ENCODE assay signal across 30 mouse cellular contexts in genomic region chr2:83661351-83661750, GRCm38 (mm10).
"Had no signal": no experiment of that assay in that cellular context is flagged by ENCODE, and none has a peak within 500 bp of the region (broad histone marks: within the 10 kb centered on the region; RNA-seq: fewer than 3 reads in every experiment).

No protein-coding gene starts in this region.

- H3K9me3 ChIP-seq: limb, embryonic 10.5 days; limb, embryonic 12.5 days; limb, embryonic 13.5 days; limb, embryonic 15.5 days; liver, embryonic 12.5 days; liver, embryonic 13.5 days; liver, embryonic 15.5 days; lung, embryonic 15.5 days; megakaryocyte, embryonic 14.5 days; midbrain, embryonic 10.5 days; midbrain, embryonic 12.5 days; midbrain, embryonic 13.5 days; midbrain, embryonic 15.5 days; neural tube, embryonic 12.5 days had no signal

- H3K4me1 ChIP-seq: limb, embryonic 10.5 days; limb, embryonic 12.5 days; limb, embryonic 13.5 days; limb, embryonic 15.5 days; liver, embryonic 12.5 days; liver, embryonic 13.5 days; liver, embryonic 15.5 days; lung, embryonic 15.5 days; megakaryocyte, embryonic 14.5 days; midbrain, embryonic 10.5 days; midbrain, embryonic 12.5 days; midbrain, embryonic 13.5 days; midbrain, embryonic 15.5 days; neural tube, embryonic 12.5 days had no signal

- H3K9ac ChIP-seq: limb, embryonic 12.5 days; limb, embryonic 13.5 days; limb, embryonic 15.5 days; liver, embryonic 12.5 days; liver, embryonic 13.5 days; liver, embryonic 14.5 days; liver, embryonic 15.5 days; liver, postnatal 0 days; lung, embryonic 14.5 days; lung, embryonic 15.5 days; midbrain, embryonic 12.5 days; midbrain, embryonic 13.5 days; midbrain, embryonic 15.5 days; neural tube, embryonic 12.5 days had no signal

- DNase-seq: left cerebral cortex, postnatal 4 days; liver; liver, embryonic 13.5 days; liver, postnatal 0 days; lung, adult 18-20 months; lung, adult 2 months; lung, embryonic 14.5 days; lung, postnatal 10 days; lung, postnatal 14 days; lung, postnatal 36 days; lung, postnatal 4 days; midbrain, embryonic 14.5 days had no signal

- H3K4me3 ChIP-seq: limb, embryonic 10.5 days; limb, embryonic 12.5 days; limb, embryonic 13.5 days; limb, embryonic 15.5 days; liver, embryonic 12.5 days; liver, embryonic 13.5 days; liver, embryonic 15.5 days; lung, embryonic 15.5 days; megakaryocyte, embryonic 14.5 days; midbrain, embryonic 10.5 days; midbrain, embryonic 12.5 days; midbrain, embryonic 13.5 days; midbrain, embryonic 15.5 days; myocyte; neural tube, embryonic 12.5 days had no signal

- H3K4me2 ChIP-seq: limb, embryonic 12.5 days; limb, embryonic 13.5 days; limb, embryonic 15.5 days; liver, embryonic 11.5 days; liver, embryonic 12.5 days; liver, embryonic 13.5 days; liver, embryonic 15.5 days; lung, embryonic 14.5 days; lung, embryonic 15.5 days; midbrain, embryonic 11.5 days; midbrain, embryonic 12.5 days; midbrain, embryonic 13.5 days; midbrain, embryonic 15.5 days; neural tube, embryonic 12.5 days had no signal

- H3K36me3 ChIP-seq: midbrain, embryonic 15.5 days had no signal

- H3K27ac ChIP-seq: limb, embryonic 10.5 days; limb, embryonic 12.5 days; limb, embryonic 13.5 days; limb, embryonic 15.5 days; liver, embryonic 12.5 days; liver, embryonic 13.5 days; liver, embryonic 14.5 days; liver, embryonic 15.5 days; lung, embryonic 15.5 days; macrophage; midbrain, embryonic 10.5 days; midbrain, embryonic 12.5 days; midbrain, embryonic 13.5 days; midbrain, embryonic 15.5 days; neural tube, embryonic 12.5 days had no signal

- H3K27me3 ChIP-seq: limb, embryonic 12.5 days; limb, embryonic 13.5 days; limb, embryonic 15.5 days; liver, embryonic 12.5 days; liver, embryonic 13.5 days; liver, embryonic 15.5 days; lung, embryonic 15.5 days; megakaryocyte, embryonic 14.5 days; midbrain, embryonic 12.5 days; midbrain, embryonic 13.5 days; midbrain, embryonic 15.5 days; neural tube, embryonic 12.5 days had no signal
